Mouse (Mus musculus): ENCODE measurements around the gene Rap2a.

The Rap2a gene

DNA sequence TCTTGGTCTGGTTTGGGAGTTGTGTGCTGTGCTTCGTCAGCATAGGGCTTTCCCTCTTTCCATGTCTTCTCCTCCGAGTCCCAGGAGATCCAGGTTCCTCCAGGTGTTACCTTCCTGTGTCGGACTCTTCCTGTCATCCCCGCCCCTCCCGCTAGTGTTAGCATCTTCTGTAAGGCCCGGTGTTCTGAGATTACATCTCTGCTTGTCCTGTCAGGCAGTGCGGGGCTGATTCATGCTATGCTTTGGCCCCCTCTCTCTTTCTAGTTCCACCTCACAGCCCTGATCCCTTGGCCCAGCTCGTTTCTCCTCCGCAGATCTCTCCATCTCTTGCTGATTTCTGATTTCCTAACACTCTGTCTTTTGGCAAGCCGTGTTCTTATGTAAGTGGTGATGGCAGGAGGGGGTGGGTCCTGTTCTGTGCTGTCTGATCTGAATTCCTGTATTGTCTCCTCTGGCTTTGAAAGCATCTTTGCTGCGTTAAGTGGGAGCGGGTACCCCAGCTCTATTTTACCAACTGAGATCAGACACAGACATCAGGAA is 21.8 kb downstream of the Rap2a start:
- no peak for DNase-seq

DNA sequence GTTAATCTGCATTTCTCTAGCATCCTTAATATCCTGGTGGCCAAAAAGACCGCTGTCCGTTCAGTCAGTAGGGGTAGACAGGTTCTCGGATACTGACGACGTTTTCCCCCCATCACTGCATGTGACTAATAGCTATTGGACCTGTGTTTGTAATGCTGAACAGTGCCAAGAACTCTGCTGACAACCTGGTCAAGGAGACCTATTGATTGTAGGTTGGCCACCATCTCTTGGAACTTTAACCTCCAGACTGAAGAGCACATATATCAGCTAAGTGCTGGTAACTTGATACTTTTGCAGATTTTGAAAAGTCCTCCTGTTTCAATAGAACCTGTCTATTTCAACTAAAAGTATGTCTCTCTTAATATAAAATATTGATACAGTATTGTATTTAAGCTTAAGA is 22.5 kb downstream of the Rap2a start:
- no peak for DNase-seq

DNA sequence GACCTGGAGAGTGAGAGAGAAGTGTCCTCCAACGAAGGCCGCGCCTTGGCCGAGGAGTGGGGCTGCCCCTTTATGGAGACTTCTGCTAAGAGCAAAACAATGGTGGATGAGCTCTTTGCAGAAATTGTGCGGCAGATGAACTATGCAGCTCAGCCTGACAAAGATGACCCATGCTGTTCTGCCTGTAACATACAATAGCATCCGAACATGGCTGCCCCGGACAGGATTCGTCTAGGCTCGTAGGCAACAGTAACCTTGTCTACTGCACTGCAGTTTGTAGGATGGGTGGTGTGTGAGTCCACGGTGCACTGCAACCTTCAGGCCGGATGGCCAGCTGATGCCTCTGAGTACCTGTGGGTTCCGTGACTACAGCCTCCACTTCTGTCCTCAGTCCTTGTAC is 25.4 kb downstream of the Rap2a start:
- DNase-seq, result no peak

DNA sequence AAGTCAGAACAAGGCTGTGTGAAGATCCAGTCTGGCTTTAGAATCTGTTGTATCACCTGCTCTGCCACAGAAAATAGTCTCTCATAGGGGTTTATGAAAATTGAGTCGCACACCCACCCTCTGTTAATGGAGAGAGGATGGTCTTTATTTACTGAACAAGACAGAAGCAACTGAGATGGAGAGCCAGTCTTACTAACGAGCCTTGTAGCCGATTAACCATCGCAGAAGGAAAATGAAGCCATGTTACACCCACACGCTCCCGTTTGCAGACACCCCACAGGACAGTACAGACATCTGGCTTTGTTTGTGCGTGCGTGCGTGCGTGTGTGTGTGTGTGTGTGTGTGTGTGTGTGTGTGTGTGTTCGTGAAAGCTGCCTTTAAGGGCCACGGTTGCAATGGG is 26.2 kb downstream of the Rap2a start:
- DNase-seq, result no peak

DNA sequence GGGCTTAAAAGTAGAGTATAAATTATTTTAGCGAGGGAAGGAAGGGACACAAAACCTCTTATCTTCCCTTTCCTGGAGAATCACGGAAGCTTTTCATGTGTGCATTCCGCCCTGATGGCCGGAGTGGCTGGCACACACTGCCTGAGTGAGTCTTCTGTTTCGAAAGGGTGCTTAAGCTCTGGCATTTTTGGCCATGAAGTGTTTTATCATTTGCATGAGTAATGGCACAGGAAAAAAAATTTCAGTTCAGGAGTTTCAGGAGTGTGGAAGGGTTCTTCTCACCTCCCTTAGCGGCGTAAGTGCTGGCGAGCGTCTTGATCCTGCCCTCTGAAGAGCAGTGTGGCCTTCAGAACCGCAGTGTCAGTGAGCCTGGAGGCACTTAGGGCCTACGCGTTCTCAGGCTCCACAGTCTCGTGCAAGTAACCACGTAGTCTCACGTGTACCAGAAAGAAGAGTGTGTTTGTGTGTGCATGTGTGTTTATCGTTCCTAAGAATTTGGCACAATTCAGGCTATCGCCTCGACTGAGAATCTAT is 26.8 kb downstream of the Rap2a start:
- DNase-seq, result no peak

DNA sequence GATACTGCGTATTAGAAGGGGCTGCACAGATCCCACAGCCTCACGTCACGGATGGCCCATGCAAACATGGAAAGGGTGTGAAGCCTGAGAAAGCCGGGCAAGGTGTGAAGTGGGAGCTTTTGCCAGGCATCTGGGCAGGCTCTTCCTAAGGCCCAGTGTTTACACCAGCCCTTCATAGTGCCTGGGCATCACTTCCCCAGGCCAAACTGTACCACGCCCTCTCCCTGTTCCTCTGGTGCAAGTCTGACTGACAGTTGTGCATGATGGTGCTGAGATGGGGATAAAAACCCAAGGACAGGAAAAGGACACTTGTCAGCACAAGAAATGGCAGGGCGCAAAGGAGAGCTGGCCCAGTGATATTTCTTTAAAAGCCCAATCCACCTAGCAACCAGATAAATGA is 27.7 kb downstream of the Rap2a start:
- DNase-seq, result no peak

DNA sequence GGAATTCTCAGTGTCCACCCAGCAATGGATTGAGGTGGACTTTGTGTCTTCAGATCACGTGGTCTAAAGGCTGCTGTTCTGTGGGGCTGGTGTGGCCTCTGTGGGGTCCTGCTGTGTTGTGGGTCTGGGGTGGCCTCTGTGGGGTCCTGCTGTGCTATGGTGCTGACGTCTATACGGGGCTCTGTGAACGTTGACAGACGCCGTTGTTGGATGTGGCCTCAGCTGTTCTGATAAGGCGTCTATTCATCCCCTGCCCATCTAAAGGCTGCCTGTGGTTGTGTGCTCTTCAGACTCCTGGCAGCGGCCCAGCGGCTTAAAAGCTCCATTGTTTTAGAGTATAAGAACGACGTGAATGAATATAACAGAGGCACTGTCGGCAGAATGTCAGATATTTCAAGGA is 29.3 kb downstream of the Rap2a start:
- no peak for DNase-seq

DNA sequence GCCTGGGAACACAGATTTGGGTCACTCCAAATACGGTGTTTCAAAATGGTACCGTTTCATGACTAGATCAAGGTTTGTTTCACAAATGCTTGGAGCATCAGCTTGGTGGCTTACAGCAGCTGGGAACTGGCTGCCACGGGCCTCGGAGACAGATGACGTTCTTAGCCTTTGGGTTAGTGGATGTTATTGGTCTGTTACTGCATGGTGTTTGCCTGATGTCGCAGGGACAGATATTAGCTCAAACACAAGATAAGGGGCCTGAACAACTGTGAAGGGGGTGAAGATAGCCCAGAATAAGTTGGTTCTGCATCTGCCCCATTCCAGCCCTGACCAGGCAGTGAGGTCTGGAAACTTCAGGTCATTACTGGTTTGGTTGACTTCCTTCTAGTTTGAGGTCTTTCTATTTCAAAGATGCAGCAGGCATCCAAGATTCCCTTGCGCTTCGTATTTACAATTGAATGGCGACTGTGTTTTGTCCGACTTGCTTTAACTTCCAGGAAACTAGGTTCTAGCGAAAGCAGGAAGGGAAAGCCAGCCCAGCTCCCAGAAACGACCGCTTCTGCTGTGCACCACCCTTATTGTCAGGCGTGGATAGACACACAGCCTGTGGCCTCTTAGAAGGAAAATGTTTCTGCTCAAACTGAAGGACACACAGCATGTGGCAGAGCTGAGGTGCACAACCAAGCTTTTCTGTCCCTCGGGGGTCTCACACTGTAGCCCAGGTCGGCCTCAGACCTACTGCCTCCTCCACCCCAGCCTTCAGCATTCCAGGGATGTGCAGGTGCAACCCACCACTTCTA is 30.5 kb downstream of the Rap2a start:
- DNase-seq, result no peak

DNA sequence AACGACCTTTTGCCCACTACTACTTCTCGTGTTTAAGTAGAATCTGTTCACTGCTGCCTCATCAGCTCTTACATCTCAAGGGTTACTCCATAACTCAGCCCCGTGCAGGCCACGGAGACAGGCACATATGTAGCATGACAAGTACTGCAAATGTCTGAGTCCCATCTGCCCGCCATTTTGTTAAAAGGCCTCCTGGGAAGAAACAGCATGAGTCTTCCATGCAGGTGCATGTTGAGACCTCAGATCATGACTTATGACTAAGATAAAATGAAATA is 31.1 kb downstream of the Rap2a start:
- DNase-seq, result no peak

DNA sequence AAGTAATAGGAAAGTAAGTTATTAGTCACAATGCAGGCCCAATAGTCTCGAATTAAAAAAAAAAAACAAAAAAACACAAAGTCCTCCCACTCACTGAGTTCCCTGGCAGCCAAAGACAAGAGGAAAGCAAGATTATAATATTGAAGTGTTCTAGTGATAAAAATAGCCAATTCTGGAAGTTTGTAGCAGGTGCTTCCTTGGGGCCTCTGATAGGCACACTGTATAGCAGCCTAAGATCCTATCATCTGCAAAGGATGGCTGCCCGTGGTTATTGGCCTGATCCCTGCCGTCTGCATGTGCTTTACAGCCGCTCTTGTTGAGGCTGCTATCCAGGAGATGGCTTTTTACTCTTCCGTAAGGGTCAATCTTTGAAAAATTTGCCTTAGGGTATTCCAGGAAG is 33.6 kb downstream of the Rap2a start:
- DNase-seq, result no peak

DNA sequence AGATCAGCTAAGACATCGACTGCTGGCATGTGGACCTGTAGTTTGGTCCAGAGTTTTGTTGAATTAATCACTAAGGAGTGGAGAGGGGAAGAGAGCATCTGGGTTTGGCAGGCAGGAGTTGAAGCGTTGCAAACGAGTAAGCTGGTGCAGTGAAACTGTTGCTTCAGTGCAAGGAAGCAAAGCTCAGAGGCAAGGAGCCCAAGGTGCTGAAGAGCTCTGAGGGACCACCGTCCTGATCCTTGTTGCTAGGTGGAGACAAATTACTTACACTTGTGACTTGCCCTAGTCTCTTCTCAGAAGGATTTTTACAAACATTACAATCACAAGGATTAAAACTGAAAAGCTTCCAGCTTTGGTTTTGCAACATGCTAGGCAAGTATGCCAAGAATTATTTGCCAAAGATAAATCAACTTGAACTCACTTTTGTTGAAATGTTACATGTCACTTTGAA is 36.6 kb downstream of the Rap2a start:
- DNase-seq, result no peak

DNA sequence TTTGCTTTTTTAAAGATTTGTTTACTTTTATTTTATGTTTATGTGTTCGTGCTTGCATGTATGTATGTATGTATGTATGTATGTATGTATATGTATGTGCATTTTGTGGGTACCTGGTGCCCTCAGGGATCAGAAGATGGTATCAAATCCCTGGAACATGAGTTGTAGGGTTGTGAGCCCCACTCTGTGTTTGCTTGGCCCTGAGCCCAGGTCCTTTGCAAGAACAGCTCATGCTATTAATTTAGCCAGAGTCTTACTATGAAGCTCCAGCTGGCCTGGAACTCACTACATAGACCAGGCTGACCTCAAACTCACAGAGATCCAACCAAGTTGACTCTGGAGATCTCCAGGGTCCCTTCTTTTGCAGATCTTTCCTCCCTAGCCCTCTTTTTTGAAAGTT is 37.1 kb downstream of the Rap2a start:
- DNase-seq, result no peak

DNA sequence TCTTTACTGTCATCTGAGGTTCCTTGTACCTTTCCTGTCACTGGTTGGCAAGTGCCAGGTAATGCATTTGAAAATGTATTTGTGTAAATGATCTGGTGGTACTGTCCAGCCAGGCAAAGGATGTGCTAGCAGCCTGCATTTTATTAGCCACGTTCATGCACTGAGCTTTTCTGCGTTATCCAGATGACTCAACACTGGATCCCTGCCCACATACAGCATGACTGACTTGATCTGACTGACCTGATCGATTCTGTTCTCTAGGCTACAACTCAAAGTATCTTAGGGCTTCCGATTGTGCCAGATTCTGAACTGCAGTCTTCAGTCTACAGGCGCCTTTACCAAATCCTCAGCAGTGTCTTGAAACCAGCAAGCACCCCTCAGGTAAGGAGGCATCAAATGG is 40.5 kb downstream of the Rap2a start:
- DNase-seq, result no peak

DNA sequence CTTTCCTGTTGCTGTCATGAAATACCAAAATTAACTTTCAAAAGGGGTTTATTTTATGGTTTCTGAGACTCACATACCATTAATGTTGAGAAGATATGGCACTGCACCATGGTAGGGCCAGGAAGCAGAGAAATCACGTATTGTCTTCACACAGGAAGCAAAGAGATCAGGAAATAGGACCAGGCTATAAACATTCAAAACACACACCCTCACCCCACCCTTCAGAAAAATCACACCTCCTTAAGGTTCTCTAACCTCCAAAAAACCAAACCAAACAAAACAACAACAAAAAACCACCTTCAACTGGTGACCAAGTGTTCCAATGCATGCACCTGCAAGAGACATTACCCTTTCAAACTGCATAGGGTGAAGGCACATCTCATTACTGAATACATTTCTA is 41.7 kb downstream of the Rap2a start:
- DNase-seq, result no peak

DNA sequence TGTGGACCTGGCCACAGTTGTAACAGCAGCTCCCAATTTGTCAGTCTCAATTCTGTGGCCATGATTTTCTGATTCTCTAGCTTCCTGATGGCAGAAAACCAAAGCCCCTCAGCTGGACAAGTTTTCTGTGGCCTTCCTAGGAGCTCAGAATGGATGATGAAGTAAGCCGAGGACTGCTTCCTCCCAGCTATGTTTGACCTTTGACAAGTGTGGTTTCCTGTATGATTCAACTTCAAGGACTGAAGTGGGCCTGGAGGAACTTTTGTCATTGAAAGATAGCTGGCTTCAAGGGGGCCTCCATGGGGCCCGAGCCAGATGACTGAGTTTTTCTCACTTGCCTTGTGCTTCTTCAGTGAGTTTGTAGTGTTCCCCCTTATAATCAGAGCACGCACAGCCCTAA is 42.6 kb downstream of the Rap2a start:
- no peak for DNase-seq

DNA sequence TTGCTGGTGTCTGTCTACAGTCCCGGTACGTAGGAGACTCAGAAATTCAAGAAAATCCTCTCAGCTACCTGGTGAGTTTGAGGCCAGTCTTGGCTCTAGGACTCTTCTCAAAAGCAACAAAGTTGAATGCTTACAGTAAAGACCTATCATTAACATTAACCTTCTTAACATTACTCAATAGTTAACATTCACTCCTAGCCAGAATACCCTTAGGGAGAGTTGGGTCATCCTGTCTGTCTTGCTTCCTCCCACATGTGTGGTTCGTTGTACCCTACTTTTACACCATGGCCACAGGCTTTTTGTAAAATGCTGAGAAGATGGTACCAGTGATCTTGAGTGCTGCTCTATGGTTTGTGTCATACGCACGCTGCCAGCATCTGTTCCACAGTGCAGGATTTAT is 45.1 kb downstream of the Rap2a start:
- no peak for DNase-seq

DNA sequence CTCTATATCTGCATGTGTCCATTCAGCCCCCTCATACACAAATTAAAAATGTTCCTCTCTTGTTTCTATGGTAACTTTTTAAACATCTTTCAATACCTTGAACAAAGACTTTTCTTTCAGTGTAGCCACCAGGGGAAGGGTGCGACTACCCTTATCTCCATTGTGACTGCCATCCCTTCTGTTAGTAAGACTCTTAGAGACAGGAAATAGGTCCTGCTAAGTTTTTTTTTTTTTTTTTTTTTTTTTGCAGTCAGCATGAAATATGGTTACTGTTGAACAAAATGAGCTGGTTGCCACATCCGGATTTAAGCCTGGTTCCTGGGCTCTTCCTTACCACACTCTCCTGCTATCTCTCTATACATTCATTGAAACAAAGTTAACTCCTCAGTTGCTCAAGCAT is 47.4 kb downstream of the Rap2a start:
- peak; percentile 16 for DNase-seq

DNA sequence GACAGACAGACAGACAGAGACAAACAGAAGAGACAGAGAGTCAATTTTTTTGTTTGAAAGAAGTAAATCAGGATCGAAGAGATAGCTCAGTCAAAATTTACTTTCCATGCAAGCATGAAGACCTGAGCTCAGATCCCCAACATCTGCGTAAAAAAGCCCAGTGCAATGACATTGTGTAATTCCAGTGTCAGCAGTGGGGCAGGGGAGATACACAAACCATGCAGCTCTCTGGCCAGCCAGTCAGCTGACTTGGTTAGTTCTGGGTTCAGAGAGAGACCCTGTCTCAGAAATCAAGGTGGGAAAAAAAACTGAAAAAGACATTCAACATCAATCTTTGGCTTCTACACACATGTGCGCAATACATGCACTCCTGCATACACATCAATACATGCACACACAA is 55.1 kb downstream of the Rap2a start:
- DNase-seq, result no peak

DNA sequence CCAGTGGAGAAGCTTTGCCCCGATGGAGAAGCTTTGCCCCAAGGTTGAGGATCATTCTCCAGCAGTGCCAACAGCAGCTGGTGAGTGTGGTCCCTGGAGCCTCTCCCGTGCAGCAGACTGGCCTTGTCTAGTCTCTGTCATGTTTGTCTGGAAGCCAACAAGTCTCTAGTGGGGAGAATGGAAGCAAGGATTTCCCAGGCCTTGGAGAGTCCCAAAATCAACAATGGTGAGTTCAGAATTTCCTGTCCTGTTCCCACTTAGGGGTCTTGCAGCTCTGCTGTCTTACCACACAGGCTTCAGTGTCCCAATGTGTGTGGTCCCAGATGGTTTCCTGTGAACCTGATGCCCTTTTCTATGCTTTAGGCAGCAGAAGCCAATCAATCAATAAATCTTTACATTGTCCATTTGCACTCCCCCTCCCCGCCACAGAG is 56.6 kb downstream of the Rap2a start:
- DNase-seq, result no peak

DNA sequence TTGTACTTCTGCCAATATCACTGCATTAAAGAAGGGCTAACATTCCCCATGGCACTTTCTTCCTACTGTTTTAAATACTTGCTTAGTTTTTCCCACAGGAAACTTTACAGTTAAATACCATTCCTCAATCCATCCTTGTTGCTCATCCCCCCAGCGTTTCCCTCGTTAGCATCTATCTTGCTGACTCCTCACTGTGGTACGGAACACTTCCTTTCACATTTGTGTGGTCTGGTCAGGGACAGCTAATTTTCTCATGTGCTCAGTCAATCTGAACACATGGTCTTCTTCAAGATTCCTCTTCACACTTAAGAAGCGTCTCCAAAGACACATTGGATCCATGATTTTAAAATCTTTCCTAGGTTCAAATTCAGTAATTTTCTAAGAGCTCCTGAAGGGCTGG is 57.2 kb downstream of the Rap2a start:
- DNase-seq, result no peak

DNA sequence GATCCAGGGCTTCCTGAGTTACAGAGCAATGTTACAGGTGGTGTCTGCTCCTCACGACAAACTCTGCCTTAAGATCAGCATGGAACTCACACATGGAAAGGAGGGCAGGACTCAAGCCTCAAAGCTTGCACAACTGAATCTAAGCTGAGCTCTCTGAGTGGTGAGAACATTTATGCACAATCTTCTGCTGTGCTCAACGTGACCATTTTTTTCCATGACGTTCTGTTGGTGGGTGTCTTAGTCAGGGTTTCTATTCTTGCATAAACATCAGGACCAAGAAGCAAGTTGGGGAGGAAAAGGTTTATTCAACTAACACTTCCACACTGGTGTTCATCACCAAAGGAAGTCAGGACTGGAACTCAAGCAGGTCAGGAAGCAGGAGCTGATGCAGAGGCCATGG is 57.7 kb downstream of the Rap2a start:
- DNase-seq, result no peak

DNA sequence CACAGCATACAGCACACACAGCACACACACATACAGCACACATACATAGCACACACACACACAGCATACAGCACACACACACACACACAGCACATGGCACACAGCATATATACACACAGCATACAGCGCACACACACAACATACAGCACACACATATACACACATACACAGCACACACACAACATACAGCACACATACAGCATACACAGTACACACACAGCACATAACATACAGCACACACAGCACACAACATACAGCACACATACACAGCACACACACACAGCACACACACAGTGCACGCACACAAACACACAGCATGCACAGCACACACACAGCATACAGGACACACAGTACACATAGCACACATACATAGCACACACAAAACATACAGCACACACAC is 60.9 kb downstream of the Rap2a start:
- DNase-seq, result no peak

DNA sequence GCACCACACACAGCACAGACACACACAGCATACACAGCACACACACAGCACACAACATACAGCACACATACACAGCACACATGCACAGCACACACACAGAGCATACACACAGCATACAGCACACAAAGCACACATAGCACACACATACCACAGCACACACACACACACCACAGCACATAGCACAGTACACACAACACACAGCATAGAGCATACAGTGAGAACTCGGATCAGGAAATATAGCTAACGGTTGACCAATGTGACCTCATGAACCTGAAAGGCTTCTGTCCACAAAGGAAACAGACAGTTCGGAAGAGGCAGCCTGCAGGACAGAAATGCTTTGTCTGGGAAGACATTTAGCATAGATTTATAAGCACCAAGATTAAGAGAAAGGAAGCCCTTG is 61.4 kb downstream of the Rap2a start:
- no peak for DNase-seq

DNA sequence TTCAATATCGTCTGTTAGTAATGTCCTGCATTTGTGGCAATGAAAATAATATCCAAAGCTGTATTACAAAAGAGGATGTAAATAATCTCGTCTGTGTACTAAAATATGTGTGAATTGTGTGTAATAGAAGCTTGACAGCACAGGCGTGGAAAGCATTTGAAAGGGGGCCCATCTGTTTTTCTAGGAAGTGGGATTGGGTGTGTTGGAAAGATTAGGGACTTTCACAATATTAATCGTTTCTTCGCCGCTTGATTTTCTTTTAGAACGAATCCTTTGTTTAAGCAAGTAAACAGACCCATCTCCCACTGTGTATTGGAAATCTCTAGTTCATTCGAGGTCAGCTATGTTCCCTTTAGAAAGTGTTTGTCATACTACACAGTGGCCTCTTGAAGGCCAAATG is 64.2 kb downstream of the Rap2a start:
- DNase-seq, result no peak

DNA sequence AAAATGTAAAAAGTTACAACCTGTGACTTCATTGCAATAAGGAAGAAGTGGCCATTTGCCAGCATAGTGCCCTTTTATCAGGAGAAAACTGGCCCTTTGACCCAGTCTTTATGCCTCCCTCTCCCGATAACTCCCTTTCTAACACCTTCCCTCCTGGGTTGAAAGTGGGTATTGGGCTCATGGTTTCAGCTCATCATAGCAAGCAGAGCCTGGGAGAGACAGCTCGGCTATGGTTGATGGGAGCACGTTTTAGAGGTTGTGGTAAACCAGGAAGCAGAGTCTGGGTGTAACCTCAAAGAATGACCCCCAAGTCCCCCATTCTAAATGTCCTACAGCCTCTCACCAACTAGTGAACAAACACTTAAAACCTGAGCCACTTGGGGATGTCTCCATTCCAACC is 64.7 kb downstream of the Rap2a start:
- DNase-seq, result no peak
